Mouse (Mus musculus) layer of hippocampus, adult 9-10 months (tissue): ENCODE measurements around the gene Smarca2.

ENCODE experiments used
- DNase-seq: peaks from one replicate; pipeline ENCODE4 v3.0.0; 2022; ENCODE audit warnings: low spot score

The Smarca2 gene

GRCm38 (mm10) chr19:26747571-26748539, 143.0 kb downstream of the Smarca2 start:
- no peak for DNase-seq

GRCm38 (mm10) chr19:26748676-26749075, 143.8 kb downstream of the Smarca2 start:
- DNase-seq, result no peak

DNA sequence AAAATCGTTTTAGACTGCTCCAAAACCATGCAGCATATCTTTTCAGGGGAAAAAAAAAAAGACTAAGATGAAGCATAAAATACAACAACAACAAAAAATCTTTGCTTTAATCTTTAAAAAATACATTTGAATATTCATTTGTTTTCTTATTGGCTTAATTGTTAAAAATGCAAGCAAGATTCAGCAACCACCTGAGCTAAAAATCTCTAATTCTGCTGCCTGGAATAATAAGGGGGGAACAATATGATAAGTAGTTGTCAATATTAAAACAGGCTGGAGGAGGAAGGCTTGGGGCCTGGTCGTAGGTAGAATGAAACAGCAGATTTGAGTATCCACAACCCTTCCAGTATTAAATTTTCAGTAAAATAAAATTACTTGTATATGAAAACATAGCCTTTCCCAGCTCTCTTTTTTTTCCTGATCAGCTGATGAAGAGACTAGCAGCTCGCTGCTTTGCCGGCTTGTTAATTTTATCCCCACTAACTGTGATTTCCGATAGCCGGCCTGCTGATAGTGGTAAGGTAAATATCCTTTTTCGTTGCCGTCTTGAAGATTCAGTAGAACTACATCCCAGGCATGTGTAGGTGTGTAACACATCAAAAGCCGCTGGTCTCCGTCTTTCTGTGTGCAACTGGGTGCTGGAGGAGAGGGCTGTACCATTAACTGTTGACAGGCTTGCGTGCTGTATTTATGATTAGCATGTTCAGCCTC, 144.7 kb downstream of the Smarca2 start:
- no peak for DNase-seq

DNA sequence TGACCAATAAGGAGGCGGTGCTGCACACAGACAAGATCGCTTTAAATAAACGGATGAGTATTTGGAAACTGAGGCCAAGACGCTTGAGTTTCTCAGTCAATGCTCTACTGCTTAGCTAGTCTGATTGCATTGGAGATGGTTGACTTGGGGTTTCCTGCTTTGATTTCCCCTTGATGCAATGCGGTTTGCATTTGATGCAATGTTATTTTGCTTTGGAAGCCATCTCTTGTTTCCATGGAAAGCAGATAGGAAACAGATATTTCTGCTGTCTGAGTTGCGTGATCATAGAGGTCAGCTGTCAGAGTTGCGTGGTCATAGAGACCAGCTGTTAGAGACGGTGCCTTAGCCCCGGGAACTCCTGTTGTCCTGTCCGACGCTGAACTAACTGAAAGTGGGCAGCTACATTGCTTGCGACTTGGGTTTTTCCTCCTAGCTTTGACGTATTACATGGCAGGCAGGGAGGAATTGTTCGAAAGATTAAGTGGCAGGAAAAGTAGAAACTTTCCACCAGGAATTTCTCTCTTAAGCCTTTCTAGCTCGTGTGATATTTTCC, 147.8 kb downstream of the Smarca2 start:
- DNase-seq, result no peak

- no peak for DNase-seq
Observed at GRCm38 (mm10) chr19:26753266-26753872, 148.5 kb downstream of the Smarca2 start.

- no peak for DNase-seq
Observed at GRCm38 (mm10) chr19:26754016-26754794, 149.4 kb downstream of the Smarca2 start.

- DNase-seq, result no peak
Observed at GRCm38 (mm10) chr19:26755991-26756390, 151.1 kb downstream of the Smarca2 start.

GRCm38 (mm10) chr19:26756399-26756798, 151.5 kb downstream of the Smarca2 start:
- no peak for DNase-seq

GRCm38 (mm10) chr19:26758156-26758555, 153.3 kb downstream of the Smarca2 start:
- no peak for DNase-seq

- no peak for DNase-seq
Observed at GRCm38 (mm10) chr19:26758620-26759019, 153.8 kb downstream of the Smarca2 start.

DNA sequence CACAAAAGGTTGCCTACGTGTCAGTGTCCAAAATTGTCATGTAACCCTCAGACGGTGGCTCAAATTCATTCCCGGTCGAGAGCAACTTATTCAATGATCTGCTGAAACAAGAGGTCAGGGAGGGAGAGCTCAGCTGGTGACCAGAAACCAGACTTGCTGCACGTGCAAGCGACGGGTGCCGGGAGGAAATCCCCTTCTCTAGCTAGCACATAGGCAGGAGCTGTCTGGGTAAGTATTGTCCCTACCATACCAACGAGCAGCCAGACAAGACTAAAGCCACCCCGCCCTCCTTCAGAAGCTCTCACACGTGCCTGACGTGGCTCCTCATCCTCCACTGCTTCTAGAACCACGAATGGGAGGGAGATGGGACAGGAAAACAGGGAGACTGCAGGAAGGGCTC, 154.4 kb downstream of the Smarca2 start:
- no peak for DNase-seq

DNA sequence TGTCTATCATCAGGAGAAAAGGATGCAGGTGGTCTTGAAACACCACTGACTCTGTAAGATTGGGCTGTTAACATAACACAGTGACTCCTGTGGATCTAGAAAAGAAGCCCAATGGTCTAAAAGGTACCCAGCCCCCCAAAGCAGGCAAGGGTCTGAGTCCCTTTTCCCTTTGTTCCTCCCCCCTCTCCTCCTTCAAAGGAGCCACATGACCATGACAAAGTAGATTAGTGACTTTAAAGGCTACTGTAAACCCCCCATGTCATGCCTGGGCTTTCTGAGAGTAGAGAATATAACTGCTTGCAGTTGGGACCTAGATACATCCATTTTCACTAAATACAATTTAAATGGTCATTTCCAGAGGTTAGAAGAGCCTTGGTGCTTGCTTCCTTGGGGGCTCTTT, 156.4 kb downstream of the Smarca2 start:
- DNase-seq, result no peak

- no peak for DNase-seq
Observed at GRCm38 (mm10) chr19:26765483-26765882, 160.6 kb downstream of the Smarca2 start.

- DNase-seq, result no peak
Observed at GRCm38 (mm10) chr19:26767454-26767853, 162.6 kb downstream of the Smarca2 start.

- no peak for DNase-seq
Observed at GRCm38 (mm10) chr19:26767941-26768340, 163.1 kb downstream of the Smarca2 start.

- no peak for DNase-seq
Observed at GRCm38 (mm10) chr19:26768846-26769245, 164.0 kb downstream of the Smarca2 start.

DNA sequence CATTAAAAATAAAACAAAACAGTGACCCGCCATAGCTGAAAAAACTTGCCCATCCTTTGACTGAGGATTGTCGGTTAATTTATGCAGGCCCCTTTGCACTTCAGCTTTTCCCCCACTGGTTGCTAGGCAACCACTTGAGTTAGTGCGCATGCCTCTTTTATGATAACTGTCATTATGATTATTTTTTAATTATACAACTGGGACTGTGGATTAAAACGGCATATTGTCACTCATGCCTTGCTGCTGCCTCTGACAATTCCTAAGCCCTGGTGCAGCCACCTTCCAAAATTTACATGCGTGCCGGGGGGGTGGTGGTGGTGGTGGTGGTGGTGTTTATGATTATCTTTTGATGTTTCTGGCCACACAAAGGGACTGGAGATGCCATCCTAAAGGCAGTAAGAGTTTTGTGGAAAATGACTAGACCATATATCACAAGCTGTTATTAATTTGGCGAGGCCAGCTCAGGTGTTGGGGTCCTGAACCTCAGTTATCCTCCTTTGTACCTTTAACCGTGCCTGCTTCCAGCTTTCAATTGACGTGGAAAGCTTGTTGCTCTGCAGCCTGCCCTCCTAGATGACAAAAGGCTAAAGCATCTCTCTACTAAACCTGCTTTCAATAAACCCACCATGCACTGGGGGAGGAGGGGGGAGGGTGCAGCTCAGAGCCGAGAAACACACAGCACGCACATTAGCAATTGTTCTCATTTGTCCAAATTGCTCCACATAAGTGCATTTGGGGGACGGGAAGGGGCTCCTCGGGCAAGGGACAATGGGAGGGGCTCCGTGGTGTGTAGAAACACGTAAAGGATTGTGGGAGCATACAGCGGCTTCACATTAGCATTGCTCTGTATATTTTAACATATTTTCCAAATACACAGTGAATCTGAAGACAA, 165.0 kb downstream of the Smarca2 start:
- no peak for DNase-seq

DNA sequence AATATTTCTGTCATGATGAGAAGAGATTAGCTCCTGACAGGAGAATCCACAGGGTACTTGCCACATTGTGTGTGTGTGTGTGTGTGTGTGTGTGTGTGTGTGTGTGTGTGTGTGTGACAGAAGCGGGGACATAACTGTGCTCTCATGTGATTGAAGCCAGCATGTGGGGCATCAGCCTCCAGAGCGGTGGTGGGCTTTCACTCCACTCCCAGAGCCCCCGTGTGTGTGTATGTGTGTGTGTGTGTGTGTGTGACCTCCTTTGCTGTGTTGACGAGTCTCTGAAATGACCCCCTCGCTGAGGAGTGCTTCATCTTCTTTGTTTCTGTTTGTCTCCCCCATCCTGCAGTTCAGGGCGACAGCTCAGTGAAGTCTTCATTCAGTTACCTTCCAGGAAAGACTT, 165.7 kb downstream of the Smarca2 start:
- DNase-seq, result no peak

DNA sequence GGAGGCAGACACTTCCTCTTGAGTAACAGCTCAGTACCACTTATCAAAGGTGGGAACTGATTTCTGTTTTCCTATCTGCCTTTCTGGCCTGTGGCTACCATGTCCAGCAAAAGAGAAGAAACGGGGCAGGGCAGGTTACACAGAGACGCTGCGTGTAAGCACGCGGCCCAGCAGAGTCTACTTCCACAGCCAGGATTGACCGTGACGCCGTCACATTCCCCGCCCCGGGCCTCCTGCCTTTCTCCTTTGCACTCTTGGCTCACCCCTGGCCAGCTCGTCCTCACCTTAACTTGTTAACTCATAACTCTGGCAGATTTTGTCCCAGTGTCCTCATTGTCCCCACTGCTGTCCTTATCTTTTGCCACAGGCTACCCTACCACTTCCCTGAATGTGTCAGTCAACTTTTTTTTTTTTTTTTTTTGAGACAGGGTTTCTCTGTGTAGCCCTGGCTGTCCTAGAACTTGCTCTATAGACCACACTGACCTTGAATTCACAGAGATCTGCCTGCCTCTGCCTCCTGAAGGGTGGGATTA, 167.3 kb downstream of the Smarca2 start:
- DNase-seq, result no peak
